Mouse (Mus musculus) bone marrow macrophage, adult 2 months (primary cell): Measurements from ENCODE around the gene Treml1.

ENCODE experiments used
- CTCF ChIP-seq: IDR thresholded peaks from 2 replicates; pipeline ENCODE4 v1.5.1; 2012; ENCODE audit warnings: low read depth, mild to moderate bottlenecking, low read length, moderate library complexity
- POLR2A ChIP-seq: IDR thresholded peaks from 2 replicates; pipeline ENCODE4 v1.6.1; 2012; ENCODE audit warnings: mild to moderate bottlenecking, low read depth, low read length, borderline replicate concordance

- TF ChIP-seq CTCF, result no peak
- no peak for TF ChIP-seq POLR2A
These were observed 12.9 kb upstream of the Treml1 start for GRCm38 (mm10) chr17:48346834-48347233.
